Mouse (Mus musculus): ENCODE measurements at regions not wholly inside any gene's neighbourhood (a gene's known extent, or its start where the extent isn't known, plus 50 kb on each side); places are given as distances from the start of the nearest gene placed in this dataset.

DNA sequence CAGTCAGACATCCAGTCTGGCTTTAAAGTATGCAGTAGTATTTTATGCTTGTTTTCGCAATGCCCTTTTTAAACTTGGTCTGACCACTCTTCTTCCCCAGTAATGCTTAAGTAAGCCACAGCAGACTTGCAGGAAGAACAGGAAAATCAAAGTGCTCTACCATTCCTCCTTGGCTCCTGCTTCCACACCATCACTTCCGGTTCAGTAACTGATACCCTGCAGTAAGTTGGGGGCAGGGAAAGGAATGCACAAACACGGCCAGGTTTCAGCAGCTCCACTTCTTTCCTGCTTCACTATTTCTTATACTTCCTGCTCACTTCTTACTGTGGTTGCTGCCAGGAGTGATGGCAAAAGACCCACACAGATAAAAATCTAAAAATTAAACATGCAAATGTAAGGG lies 269.2 kb downstream of the Fign start:
- no peaks in the 10 kb centered on the region for H3K36me3 ChIP-seq (ENCODE audit: control insufficient read depth, insufficient read depth, low read length)
- ATAC-seq (ENCODE audit: low FRiP score, low TSS enrichment): no peak
- no peak overlapping the region for H3K27ac ChIP-seq (ENCODE audit: low read depth, low read length)
- no peak overlapping the region for H3K9ac ChIP-seq (ENCODE audit: low read depth, low read length)
- H3K4me1 ChIP-seq (ENCODE audit: control insufficient read depth, insufficient read depth, low read length): peaks cover 4% of the 10 kb centered on the region; the same call in 1 of the 2 replicates
- H3K27me3 ChIP-seq (ENCODE audit: control insufficient read depth, insufficient read depth, low read length): no peaks in the 10 kb centered on the region
- H3K9me3 ChIP-seq (ENCODE audit: control insufficient read depth, low read length): no peaks in the 10 kb centered on the region
- WGBS: 33% methylated on average over 3 of the region's 3 CpGs
- no peak overlapping the region for H3K4me3 ChIP-seq (ENCODE audit: low read length)
- H3K4me2 ChIP-seq (replicated peaks; ENCODE audit: low read depth, low read length): no peak overlapping the region

DNA sequence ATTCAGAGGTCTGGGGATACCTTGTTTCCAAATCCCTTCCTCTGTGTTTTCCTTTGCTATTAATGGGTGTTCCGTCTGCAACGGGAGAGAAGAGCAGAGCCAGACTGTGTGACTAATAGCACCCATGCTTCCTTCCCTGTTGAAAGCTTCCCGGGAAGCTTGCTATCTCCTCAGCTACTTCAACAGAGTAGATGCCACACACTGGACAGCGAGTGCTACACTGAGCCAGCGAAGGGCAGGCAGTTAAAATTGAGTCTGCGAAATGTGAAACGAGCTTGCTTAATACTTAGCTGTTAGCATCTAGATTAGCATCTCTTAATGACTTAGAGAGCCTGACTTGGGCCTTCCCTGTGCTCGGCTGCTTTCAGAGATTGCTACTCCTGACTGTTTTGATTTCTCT lies 278.4 kb downstream of the Fign start:
- H3K27ac ChIP-seq (ENCODE audit: low read depth, low read length): no peak overlapping the region
- no peaks in the 10 kb centered on the region for H3K36me3 ChIP-seq (ENCODE audit: control insufficient read depth, insufficient read depth, low read length)
- no peak for ATAC-seq (ENCODE audit: low FRiP score, low TSS enrichment)
- 13% methylated on average over 8 of the region's 8 CpGs for WGBS
- no peaks in the 10 kb centered on the region for H3K9me3 ChIP-seq (ENCODE audit: control insufficient read depth, low read length)
- H3K27me3 ChIP-seq (ENCODE audit: control insufficient read depth, insufficient read depth, low read length): no peaks in the 10 kb centered on the region
- no peak overlapping the region for H3K4me3 ChIP-seq (ENCODE audit: low read length)
- H3K9ac ChIP-seq (ENCODE audit: low read depth, low read length): no peak overlapping the region
- H3K4me1 ChIP-seq (ENCODE audit: control insufficient read depth, insufficient read depth, low read length): no peaks in the 10 kb centered on the region
- no peak overlapping the region for H3K4me2 ChIP-seq (replicated peaks; ENCODE audit: low read depth, low read length)

Measured in kidney, embryonic 14.5 days (tissue).